18 mouse cellular contexts compared by ENCODE assay signal in the genomic region with DNA sequence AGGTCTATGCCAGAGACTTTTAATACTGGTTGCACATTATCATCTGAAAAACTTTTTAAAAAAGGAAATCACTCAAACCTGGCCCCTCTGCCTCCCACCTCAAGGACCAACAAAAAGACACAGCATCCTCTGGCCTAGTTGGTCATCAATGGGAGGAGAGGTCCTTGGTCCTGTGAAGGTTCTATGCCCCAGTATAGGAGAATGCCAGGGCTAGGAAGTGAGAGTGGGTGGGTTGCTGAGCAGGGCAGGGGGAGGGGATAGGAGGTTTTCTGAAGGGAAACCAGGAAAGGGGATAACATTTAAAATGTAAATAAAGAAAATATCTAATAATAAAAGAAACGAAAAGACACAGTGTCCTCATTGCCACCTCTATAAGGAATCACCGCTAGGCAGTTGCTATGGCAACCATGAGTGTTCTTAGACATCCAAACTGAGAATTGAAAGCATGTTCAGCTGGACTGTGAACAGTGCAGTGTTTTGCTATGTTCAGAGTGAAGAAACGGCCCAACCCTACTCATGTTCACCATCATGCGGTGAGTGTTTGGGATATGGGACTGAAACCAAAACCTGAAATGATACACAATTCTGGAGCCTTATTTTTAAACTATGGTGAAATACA.
DNase-seq lines count a peak whose midpoint lies in the region; ATAC-seq and TF ChIP-seq lines count a peak whose summit lies in the region.
"Had no signal": no experiment of that assay in that cellular context is flagged by ENCODE, and none has a peak within 500 bp of the region (broad histone marks: within the 10 kb centered on the region; RNA-seq: fewer than 3 reads in every experiment).

No protein-coding gene starts in this region.

- no peak overlapping the region for H3K4me2 ChIP-seq in forebrain, embryonic 15.5 days (replicated peaks)
- H3K4me2 ChIP-seq in lung, embryonic 14.5 days: no peak overlapping the region
- H3K4me2 ChIP-seq in forebrain, postnatal 0 days (ENCODE audit: low read depth): no peak overlapping the region
- H3K4me2 ChIP-seq: heart, embryonic 12.5 days; liver, embryonic 15.5 days had no signal

- H3K27me3 ChIP-seq in forebrain, embryonic 15.5 days: no peaks in the 10 kb centered on the region
- H3K27me3 ChIP-seq in forebrain, embryonic 10.5 days (ENCODE audit: poor library complexity, severe bottlenecking): no peaks in the 10 kb centered on the region
- no peaks in the 10 kb centered on the region for H3K27me3 ChIP-seq in lung, embryonic 14.5 days (ENCODE audit: insufficient read depth, low read length)
- no peaks in the 10 kb centered on the region for H3K27me3 ChIP-seq in forebrain, postnatal 0 days (ENCODE audit: insufficient read depth, low read length)
- H3K27me3 ChIP-seq: CH12.LX; heart, embryonic 12.5 days; liver, embryonic 15.5 days had no signal

- no peak overlapping the region for H3K9ac ChIP-seq in forebrain, embryonic 15.5 days (replicated peaks)
- no peak overlapping the region for H3K9ac ChIP-seq in lung, embryonic 14.5 days
- no peak overlapping the region for H3K9ac ChIP-seq in forebrain, postnatal 0 days
- H3K9ac ChIP-seq: heart, embryonic 12.5 days; liver, embryonic 15.5 days had no signal

- 50% methylated on average over 4 of the region's 4 CpGs for WGBS in forebrain, embryonic 15.5 days
- 86% methylated on average over 4 of the region's 4 CpGs for WGBS in forebrain, embryonic 10.5 days
- 43% methylated on average over 4 of the region's 4 CpGs for WGBS in lung, embryonic 14.5 days
- WGBS in forebrain, postnatal 0 days: 25% methylated on average over 4 of the region's 4 CpGs

- H3K9me3 ChIP-seq in forebrain, embryonic 15.5 days: no peaks in the 10 kb centered on the region
- no peaks in the 10 kb centered on the region for H3K9me3 ChIP-seq in forebrain, embryonic 10.5 days
- H3K9me3 ChIP-seq in lung, embryonic 14.5 days (ENCODE audit: low read depth, low read length): no peaks in the 10 kb centered on the region
- no peaks in the 10 kb centered on the region for H3K9me3 ChIP-seq in forebrain, postnatal 0 days (ENCODE audit: low read length)
- H3K9me3 ChIP-seq: heart, embryonic 12.5 days; liver, embryonic 15.5 days had no signal

- 0 out of 2 replicates have a peak, but pooled peaks have one; percentile 61 for ATAC-seq in forebrain, embryonic 15.5 days (replicated peaks)
- no peak for ATAC-seq in lung, embryonic 14.5 days (ENCODE audit: insufficient read depth)
- peak; percentile 75 for ATAC-seq in forebrain, postnatal 0 days
- ATAC-seq: lung, postnatal 0 days had no signal

- DNase-seq in forebrain, embryonic 10.5 days (ENCODE audit: extremely low spot score, low spot score): no peak
- peak; percentile 64 for DNase-seq in lung, embryonic 14.5 days
- no peak for DNase-seq in lung, postnatal 14 days
- DNase-seq in ZHBTc4 (ENCODE audit: low read depth, low spot score): peak; percentile 18
- peak; percentile 67 for DNase-seq in forebrain, postnatal 0 days
- no peak for DNase-seq in gastrocnemius, postnatal 36 days
- no peak for DNase-seq in left cerebral cortex, postnatal 10 days (ENCODE audit: extremely low spot score in 1 of 2, low spot score in 2 of 2)
- DNase-seq: cerebellum, adult 9-10 months; heart, adult 11 months; kidney, adult 8-10 months; kidney, postnatal 25 days; retina, postnatal 1 day; thymus, postnatal 25 days had no signal

- H3K4me1 ChIP-seq in forebrain, embryonic 15.5 days: peaks cover 13% of the 10 kb centered on the region; the same call in 1 of the 2 replicates
- H3K4me1 ChIP-seq in forebrain, embryonic 10.5 days: 0 out of 2 replicates have a peak, but pooled peaks cover 4% of the 10 kb centered on the region
- no peaks in the 10 kb centered on the region for H3K4me1 ChIP-seq in lung, embryonic 14.5 days (ENCODE audit: insufficient read depth)
- H3K4me1 ChIP-seq in forebrain, postnatal 0 days (ENCODE audit: insufficient read depth): peaks cover 12% of the 10 kb centered on the region
- H3K4me1 ChIP-seq: heart, embryonic 12.5 days; liver, embryonic 15.5 days had no signal

- TF ChIP-seq CTCF in lung, embryonic 14.5 days (IDR thresholded peaks at IDR 0.05; ENCODE audit: low read depth): no peak
- no peak for TF ChIP-seq CTCF in forebrain, postnatal 0 days (IDR thresholded peaks at IDR 0.05; ENCODE audit: low read depth)

- intact Hi-C loops in gastrocnemius, postnatal 36 days (cut with DNase I): no loop called here
- intact Hi-C loops in left cerebral cortex, postnatal 10 days (cut with DNase I): no loop called here

- H3K4me3 ChIP-seq in forebrain, embryonic 15.5 days: no peak overlapping the region
- H3K4me3 ChIP-seq in forebrain, embryonic 10.5 days: no peak overlapping the region
- no peak overlapping the region for H3K4me3 ChIP-seq in lung, embryonic 14.5 days (ENCODE audit: low read depth, low read length)
- H3K4me3 ChIP-seq in forebrain, postnatal 0 days (ENCODE audit: low read depth, low read length): no peak overlapping the region
- H3K4me3 ChIP-seq: heart, embryonic 12.5 days; liver, embryonic 15.5 days had no signal

- no peak overlapping the region for H3K27ac ChIP-seq in forebrain, embryonic 15.5 days (replicated peaks)
- no peak overlapping the region for H3K27ac ChIP-seq in forebrain, embryonic 10.5 days
- no peak overlapping the region for H3K27ac ChIP-seq in lung, embryonic 14.5 days (ENCODE audit: low read depth)
- H3K27ac ChIP-seq in forebrain, postnatal 0 days (ENCODE audit: low read depth, low read length): no peak overlapping the region
- H3K27ac ChIP-seq: liver, embryonic 15.5 days had no signal

- no peaks in the 10 kb centered on the region for H3K36me3 ChIP-seq in forebrain, embryonic 15.5 days
- no peaks in the 10 kb centered on the region for H3K36me3 ChIP-seq in forebrain, embryonic 10.5 days (replicated peaks)
- no peaks in the 10 kb centered on the region for H3K36me3 ChIP-seq in lung, embryonic 14.5 days (ENCODE audit: insufficient read depth)
- no peaks in the 10 kb centered on the region for H3K36me3 ChIP-seq in forebrain, postnatal 0 days (ENCODE audit: insufficient read depth)
- H3K36me3 ChIP-seq: heart, embryonic 12.5 days; liver, embryonic 15.5 days had no signal

Comparison
In these comparisons a context has a peak if more than half of its experiments do, and no peak if none do; other contexts are left out.
1. DNase-seq: peak in lung, embryonic 14.5 days (single experiment), ZHBTc4 (single experiment) and forebrain, postnatal 0 days (single experiment); none in forebrain, embryonic 10.5 days (single experiment), lung, postnatal 14 days (single experiment), gastrocnemius, postnatal 36 days (0 of 2) and left cerebral cortex, postnatal 10 days (0 of 2).